Mouse (Mus musculus) heart, embryonic 15.5 days (tissue): ENCODE data around the gene Plod2. TPM values are rescaled to one million over a fixed set of nuclear protein-coding genes. Genes with fewer than 3 reads are reported as not detected.

ENCODE experiments used
- polyA plus RNA-seq: library from polyadenylated mRNA; unstranded; fragments of >200 nt; fragmentation: Nextera tagmentation; extraction: Ambion mirVana; gene quantifications from 2 replicates; pipeline ENCODE4 v1.2.1, GENCODE M21; 2015

Gene Plod2
- polyA plus RNA-seq, 1 experiment from 2014 or later, result 33.2 TPM

Other genes with a start within 250 kb of the Plod2 start
- gene 1700057G04Rik, start 232.8 kb upstream of the Plod2 start, polyA plus RNA-seq, result not detected in 2 replicates
- gene Plscr4, start 84.8 kb upstream of the Plod2 start, polyA plus RNA-seq, result 6.3 and 7.5 TPM in 2 replicates